Mouse (Mus musculus): ENCODE results near the gene Lima1. TPM values are rescaled to one million over a fixed set of nuclear protein-coding genes. Genes with fewer than 3 reads are reported as not detected.
"Not testable (repeated sequence)": the region's sequence is repeated elsewhere in the genome, so short reads cannot be mapped to it uniquely, and the experiment has no call there.

The Lima1 gene
- 23.6 and 29.7 TPM in 2 replicates for polyA plus RNA-seq (2012; rRNA removed)

DNA sequence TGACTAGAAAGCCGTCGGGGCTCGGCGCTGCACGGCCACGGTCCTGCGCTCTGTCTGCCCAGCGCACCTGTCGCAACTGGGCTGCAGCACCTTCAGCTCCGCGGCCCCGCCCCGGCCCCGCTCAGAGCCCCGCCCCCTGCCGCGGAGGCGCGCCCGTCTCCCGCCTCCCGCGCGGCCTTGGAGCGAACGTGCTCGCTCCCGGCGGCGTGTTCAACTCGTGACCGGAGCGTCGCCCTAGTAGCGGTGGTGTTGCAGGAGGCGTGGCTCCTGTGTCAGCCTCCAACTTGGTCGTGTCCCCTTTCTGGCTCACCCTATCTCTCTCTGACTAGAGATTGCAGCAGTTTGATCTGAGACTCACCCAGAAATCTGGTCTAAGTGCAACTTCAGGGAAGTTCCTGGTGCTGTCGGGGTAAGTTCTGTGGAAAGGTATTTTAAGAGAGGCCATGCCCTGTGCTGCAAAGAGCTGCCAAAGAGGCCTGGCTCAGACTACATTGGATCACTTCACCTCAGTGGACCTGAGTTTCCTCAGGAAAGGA, at the start of gene Lima1:
TSS of gene Lima1 (minus strand) at position 123 of the 536 bp plus-strand sequence.
- DNase-seq = peak; percentile 82
- peaks cover 8% of the 10 kb centered on the region; the same call in 1 of the 2 replicates for H3K4me1 ChIP-seq (ENCODE audit: control insufficient read depth, insufficient read depth, low read length)
- TF ChIP-seq CTCF (IDR thresholded peaks at IDR 0.05; ENCODE audit: insufficient read depth, low read length) (no peak), POLR2A (IDR thresholded peaks at IDR 0.05; ENCODE audit: borderline replicate concordance, extremely low read depth, low read depth, low read length) (peak; percentile 71; the same call in 1 of the 2 replicates)
- under 1% methylated on average over 35 of the region's 38 CpGs for WGBS
- H3K4me3 ChIP-seq (replicated peaks; ENCODE audit: extremely low read depth, low read depth, low read length) = peak within 1 kb of the TSS; percentile 87

DNA sequence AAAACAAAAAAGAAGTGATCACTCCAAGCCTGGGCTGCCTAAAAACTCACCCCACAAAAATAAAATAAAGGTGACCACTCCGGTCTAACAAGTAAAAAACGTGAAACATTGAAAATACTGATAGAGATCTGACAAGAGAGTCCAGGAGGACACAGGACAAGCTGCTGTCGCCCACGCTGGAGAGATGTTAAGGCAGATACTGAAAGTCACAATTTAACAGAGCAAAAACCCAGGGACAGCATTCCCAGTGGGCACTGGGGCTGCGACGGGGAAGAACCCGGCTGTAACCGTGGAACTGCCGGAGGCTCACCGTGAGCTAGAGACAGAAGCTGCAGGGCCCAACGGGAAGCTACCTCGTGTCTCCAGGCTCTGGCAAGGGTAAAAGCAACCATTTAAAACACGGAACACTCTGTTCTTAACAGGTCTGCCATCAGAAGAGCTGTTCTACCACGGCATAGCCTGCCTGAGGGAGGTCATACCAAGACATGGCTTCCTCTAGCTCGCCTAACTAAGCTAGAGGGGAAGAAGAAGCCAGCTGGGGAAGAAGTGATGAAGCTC, 44.4 kb upstream of the Lima1 start:
- TF ChIP-seq POLR2A (IDR thresholded peaks at IDR 0.05; ENCODE audit: borderline replicate concordance, extremely low read depth, low read depth, low read length) (no peak), CTCF (IDR thresholded peaks at IDR 0.05; ENCODE audit: insufficient read depth, low read length) (no peak)
- no peaks in the 10 kb centered on the region; the same call in 1 of the 2 replicates for H3K4me1 ChIP-seq (ENCODE audit: control insufficient read depth, insufficient read depth, low read length)
- WGBS = 80% methylated on average over 15 of the region's 15 CpGs
- no peak for DNase-seq
- no peak overlapping the region for H3K4me3 ChIP-seq (replicated peaks; ENCODE audit: extremely low read depth, low read depth, low read length)

DNA sequence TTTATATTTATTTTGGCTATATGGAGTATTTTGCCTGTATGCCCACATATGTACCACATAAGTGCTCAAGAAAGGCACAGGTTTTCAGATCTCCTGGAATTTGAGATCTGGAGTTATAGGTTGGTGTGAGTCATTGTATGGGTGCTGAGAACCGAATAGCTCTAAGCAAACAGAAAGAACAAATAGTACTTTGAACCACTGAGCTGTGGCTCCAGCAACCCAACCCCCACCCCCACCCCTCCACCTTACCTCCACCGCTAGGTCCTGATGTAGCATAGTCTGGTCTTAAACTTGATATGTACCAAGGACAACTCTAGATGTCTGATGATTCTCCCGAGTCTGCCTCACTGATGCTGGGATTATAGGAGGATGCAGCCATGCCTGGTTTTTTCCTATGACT, 42.0 kb upstream of the Lima1 start:
- Histone ChIP-seq H3K4me1 (ENCODE audit: control insufficient read depth, insufficient read depth, low read length) (no peaks in the 10 kb centered on the region; the same call in 1 of the 2 replicates), H3K4me3 (replicated peaks; ENCODE audit: extremely low read depth, low read depth, low read length) (no peak overlapping the region)
- no peak for TF ChIP-seq CTCF (IDR thresholded peaks at IDR 0.05; ENCODE audit: insufficient read depth, low read length)
- TF ChIP-seq POLR2A (IDR thresholded peaks at IDR 0.05; ENCODE audit: borderline replicate concordance, extremely low read depth, low read depth, low read length) = no peak
- DNase-seq = no peak
- WGBS = 62% methylated on average over 3 of the region's 3 CpGs

DNA sequence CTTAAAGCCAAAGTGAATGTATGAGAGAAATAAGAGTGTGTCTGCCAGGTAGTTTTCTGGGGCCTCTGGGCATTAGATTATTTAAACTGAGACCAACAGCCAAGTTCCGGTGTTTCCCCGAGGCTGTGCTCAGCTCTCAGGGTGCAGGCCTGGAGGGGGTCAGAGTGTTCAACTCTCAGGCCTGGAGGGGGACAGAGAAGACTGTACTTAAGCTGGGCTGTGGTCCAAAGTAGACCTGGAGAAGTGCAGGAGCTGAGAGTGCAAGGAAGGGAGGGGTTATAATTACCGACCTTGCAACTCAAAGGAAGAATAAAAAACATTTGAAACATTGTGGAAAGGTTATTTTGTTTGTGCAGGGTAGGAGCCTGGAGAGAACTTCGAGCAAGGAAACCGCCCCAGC, 39.4 kb upstream of the Lima1 start:
- H3K4me1 ChIP-seq (ENCODE audit: control insufficient read depth, insufficient read depth, low read length) = no peaks in the 10 kb centered on the region; the same call in 1 of the 2 replicates
- no peak for DNase-seq
- no peak overlapping the region for H3K4me3 ChIP-seq (replicated peaks; ENCODE audit: extremely low read depth, low read depth, low read length)
- TF ChIP-seq CTCF (IDR thresholded peaks at IDR 0.05; ENCODE audit: insufficient read depth, low read length) (no peak), POLR2A (IDR thresholded peaks at IDR 0.05; ENCODE audit: borderline replicate concordance, extremely low read depth, low read depth, low read length) (no peak)
- 47% methylated on average over 5 of the region's 5 CpGs for WGBS

DNA sequence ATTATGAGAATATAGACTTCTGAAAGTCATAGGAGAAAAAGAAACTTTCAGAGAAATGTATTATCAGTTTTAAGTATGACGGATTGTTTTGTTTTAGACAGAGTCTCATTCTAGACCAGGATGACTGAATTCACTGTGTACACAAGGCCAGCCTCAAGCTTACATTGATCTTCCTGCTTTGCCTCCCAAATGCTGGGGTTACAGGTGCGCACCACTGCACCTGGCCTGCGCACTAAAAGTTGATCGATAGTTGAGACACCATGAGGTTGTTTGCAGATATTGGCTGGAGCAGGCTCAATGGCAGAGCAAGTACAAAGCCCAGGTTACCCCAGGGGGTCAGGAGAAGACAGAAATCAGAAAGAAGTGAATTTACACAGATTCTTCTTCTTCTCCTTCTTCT, 36.5 kb upstream of the Lima1 start:
- 86% methylated on average over 4 of the region's 4 CpGs for WGBS
- no peaks in the 10 kb centered on the region; the same call in 1 of the 2 replicates for H3K4me1 ChIP-seq (ENCODE audit: control insufficient read depth, insufficient read depth, low read length)
- H3K4me3 ChIP-seq (replicated peaks; ENCODE audit: extremely low read depth, low read depth, low read length) = no peak overlapping the region
- TF ChIP-seq CTCF (IDR thresholded peaks at IDR 0.05; ENCODE audit: insufficient read depth, low read length) = no peak
- TF ChIP-seq POLR2A (IDR thresholded peaks at IDR 0.05; ENCODE audit: borderline replicate concordance, extremely low read depth, low read depth, low read length) = no peak
- DNase-seq = no peak

DNA sequence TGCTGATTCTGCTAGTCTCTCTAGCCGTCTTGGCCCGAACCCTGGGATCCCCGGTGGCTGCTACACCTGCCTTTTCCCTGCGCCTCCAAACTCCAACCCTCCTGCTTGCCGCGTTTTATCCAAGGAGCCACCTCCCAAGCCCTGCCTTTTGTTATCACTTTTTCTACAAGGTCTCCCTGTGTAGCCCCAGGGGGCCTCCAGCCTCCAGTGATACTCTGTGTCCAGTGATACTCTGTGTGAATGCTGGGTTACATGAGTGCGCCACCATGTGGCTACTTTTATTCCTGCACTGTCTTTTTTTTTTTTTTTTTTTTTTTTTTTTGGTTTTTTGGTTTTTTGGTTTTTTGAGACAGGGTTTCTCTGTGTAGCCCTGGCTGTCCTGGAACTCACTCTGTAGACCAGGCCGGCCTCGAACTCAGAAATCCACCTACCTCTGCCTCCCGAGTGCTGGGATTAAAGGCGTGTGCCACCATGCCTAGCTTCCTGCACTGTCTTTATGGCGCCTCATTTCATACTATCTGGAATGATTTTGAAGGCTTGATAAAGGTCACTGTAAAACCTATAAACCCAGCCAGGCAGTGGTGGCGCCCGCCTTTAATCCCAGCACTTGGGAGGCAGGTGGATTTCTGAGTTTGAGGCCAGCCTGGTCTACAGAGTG, 34.2 kb upstream of the Lima1 start:
- peak; percentile 17 for DNase-seq
- H3K4me1 ChIP-seq (ENCODE audit: control insufficient read depth, insufficient read depth, low read length); H3K4me3 ChIP-seq (replicated peaks; ENCODE audit: extremely low read depth, low read depth, low read length): not testable (repeated sequence)
- WGBS = 41% methylated on average over 14 of the region's 14 CpGs
- peak; percentile 35; the same call in 1 of the 2 replicates for TF ChIP-seq CTCF (IDR thresholded peaks at IDR 0.05; ENCODE audit: insufficient read depth, low read length)

DNA sequence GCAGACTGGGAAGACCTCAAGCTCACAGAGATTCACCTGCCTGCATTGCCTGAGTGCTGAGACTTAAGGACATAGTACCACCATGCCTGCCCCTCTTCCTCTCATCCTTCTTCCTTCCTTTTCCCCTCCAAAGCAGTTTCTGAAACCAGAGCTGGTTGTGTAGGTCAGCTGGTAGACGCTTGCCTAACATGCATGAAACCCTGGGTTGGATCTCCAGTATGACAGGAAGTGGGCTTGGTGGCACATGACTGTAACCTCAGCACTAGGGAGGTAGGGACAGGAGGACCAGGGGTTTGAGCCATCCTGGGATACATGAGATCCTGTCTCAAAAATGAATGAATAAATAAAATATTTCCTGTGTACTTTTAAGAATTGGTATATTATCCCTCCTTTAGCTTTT, 32.3 kb upstream of the Lima1 start:
- Histone ChIP-seq H3K4me1 (ENCODE audit: control insufficient read depth, insufficient read depth, low read length) (no peaks in the 10 kb centered on the region; the same call in 1 of the 2 replicates), H3K4me3 (replicated peaks; ENCODE audit: extremely low read depth, low read depth, low read length) (no peak overlapping the region)
- 60% methylated on average over 1 of the region's 1 CpGs for WGBS
- no peak for DNase-seq
- TF ChIP-seq POLR2A (IDR thresholded peaks at IDR 0.05; ENCODE audit: borderline replicate concordance, extremely low read depth, low read depth, low read length) (no peak), CTCF (IDR thresholded peaks at IDR 0.05; ENCODE audit: insufficient read depth, low read length) (no peak)

DNA sequence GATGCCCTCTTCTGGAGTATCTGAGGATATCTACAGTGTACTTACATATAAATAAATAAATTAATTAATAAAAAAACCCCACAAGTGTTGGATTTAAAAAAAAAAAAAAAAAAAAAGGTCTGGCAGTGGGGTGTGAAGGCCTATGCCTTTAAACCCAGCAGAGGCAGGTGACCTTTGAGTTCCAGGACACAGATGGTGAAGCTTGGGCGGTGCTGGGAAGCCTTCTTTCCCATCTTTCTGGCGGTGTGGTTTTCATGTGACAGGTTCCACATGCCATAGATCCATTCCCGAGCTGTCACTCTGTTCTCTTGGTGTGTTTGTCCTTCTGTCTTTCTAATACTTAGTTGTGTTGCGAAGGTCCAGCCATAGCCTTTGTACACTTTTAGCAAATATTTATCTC, 31.8 kb upstream of the Lima1 start:
- TF ChIP-seq POLR2A (IDR thresholded peaks at IDR 0.05; ENCODE audit: borderline replicate concordance, extremely low read depth, low read depth, low read length) (no peak), CTCF (IDR thresholded peaks at IDR 0.05; ENCODE audit: insufficient read depth, low read length) (no peak)

DNA sequence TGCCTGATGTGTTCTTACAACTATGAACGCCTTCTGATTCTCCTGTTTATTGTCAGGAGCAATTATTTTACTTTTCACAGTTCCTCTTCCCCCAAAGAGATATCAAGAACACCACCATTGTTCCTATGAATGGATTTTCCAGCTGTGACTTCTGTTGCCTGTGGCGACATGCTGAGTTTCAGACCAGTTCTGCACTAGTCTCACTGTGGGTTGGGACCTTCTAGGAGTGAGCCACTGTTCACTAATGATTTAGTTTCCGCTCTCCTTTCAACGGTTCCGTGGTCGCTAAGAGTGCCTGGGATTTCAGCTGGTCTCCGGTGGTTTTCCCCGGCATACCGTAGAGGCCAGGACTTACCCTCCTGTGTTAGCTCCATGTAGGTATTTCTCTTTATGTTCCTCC, 29.6 kb upstream of the Lima1 start:
- TF ChIP-seq CTCF (IDR thresholded peaks at IDR 0.05; ENCODE audit: insufficient read depth, low read length) = no peak
- TF ChIP-seq POLR2A (IDR thresholded peaks at IDR 0.05; ENCODE audit: borderline replicate concordance, extremely low read depth, low read depth, low read length) = no peak
- no peak for DNase-seq

More for the DNA sequence above, 31.8 kb upstream of the Lima1 start:
- Histone ChIP-seq H3K4me3 (replicated peaks; ENCODE audit: extremely low read depth, low read depth, low read length) (no peak overlapping the region), H3K4me1 (ENCODE audit: control insufficient read depth, insufficient read depth, low read length) (no peaks in the 10 kb centered on the region; the same call in 1 of the 2 replicates)
- no peak for DNase-seq
- 77% methylated on average over 4 of the region's 4 CpGs for WGBS

More for the DNA sequence above, 29.6 kb upstream of the Lima1 start:
- Histone ChIP-seq H3K4me1 (ENCODE audit: control insufficient read depth, insufficient read depth, low read length) (no peaks in the 10 kb centered on the region; the same call in 1 of the 2 replicates), H3K4me3 (replicated peaks; ENCODE audit: extremely low read depth, low read depth, low read length) (no peak overlapping the region)
- 71% methylated on average over 9 of the region's 9 CpGs for WGBS
